Mouse (Mus musculus): ENCODE measurements around the gene Ptpro. TPM values are rescaled to one million over a fixed set of nuclear protein-coding genes. Genes with fewer than 3 reads are reported as not detected.

Ptpro gene
- polyA plus RNA-seq, 1 experiment = 2.7 TPM

- TF ChIP-seq POLR2A (IDR thresholded peaks at IDR 0.05; ENCODE audit: control insufficient read depth, extremely low read depth, insufficient read depth, low read length, poor library complexity) (no peak), CTCF (IDR thresholded peaks at IDR 0.05; ENCODE audit: borderline replicate concordance, control insufficient read depth, extremely low read depth, insufficient read depth, low read length, poor library complexity) (no peak)
- no peak for DNase-seq
- Histone ChIP-seq H3K36me3 (ENCODE audit: control insufficient read depth, insufficient read depth, low read length) (no peaks in the 10 kb centered on the region), H3K4me3 (ENCODE audit: control insufficient read depth, insufficient read depth, low read length) (no peak overlapping the region), H3K27ac (ENCODE audit: control insufficient read depth, insufficient read depth, low read length) (no peak overlapping the region), H3K4me1 (replicated peaks; ENCODE audit: control insufficient read depth, insufficient read depth, low read length) (no peaks in the 10 kb centered on the region), H3K27me3 (ENCODE audit: control insufficient read depth, insufficient read depth, low read length) (no peaks in the 10 kb centered on the region)
- 83% methylated on average over 2 of the region's 2 CpGs for WGBS
Observed at GRCm38 (mm10) chr6:137365637-137366036, 113.5 kb downstream of the Ptpro start.

GRCm38 (mm10) chr6:137370745-137371144 is 118.6 kb downstream of the Ptpro start:
- Histone ChIP-seq H3K27me3 (ENCODE audit: control insufficient read depth, insufficient read depth, low read length) (no peaks in the 10 kb centered on the region), H3K4me1 (replicated peaks; ENCODE audit: control insufficient read depth, insufficient read depth, low read length) (no peaks in the 10 kb centered on the region), H3K4me3 (ENCODE audit: control insufficient read depth, insufficient read depth, low read length) (no peak overlapping the region), H3K36me3 (ENCODE audit: control insufficient read depth, insufficient read depth, low read length) (no peaks in the 10 kb centered on the region), H3K27ac (ENCODE audit: control insufficient read depth, insufficient read depth, low read length) (no peak overlapping the region)
- WGBS = 63% methylated on average over 8 of the region's 8 CpGs
- TF ChIP-seq POLR2A (IDR thresholded peaks at IDR 0.05; ENCODE audit: control insufficient read depth, extremely low read depth, insufficient read depth, low read length, poor library complexity) (no peak), CTCF (IDR thresholded peaks at IDR 0.05; ENCODE audit: borderline replicate concordance, control insufficient read depth, extremely low read depth, insufficient read depth, low read length, poor library complexity) (no peak)
- DNase-seq = no peak

GRCm38 (mm10) chr6:137371455-137371854 is 119.3 kb downstream of the Ptpro start:
- no peaks in the 10 kb centered on the region for H3K36me3 ChIP-seq (ENCODE audit: control insufficient read depth, insufficient read depth, low read length)
- no peak for DNase-seq
- TF ChIP-seq CTCF (IDR thresholded peaks at IDR 0.05; ENCODE audit: borderline replicate concordance, control insufficient read depth, extremely low read depth, insufficient read depth, low read length, poor library complexity) (no peak), POLR2A (IDR thresholded peaks at IDR 0.05; ENCODE audit: control insufficient read depth, extremely low read depth, insufficient read depth, low read length, poor library complexity) (no peak)
- H3K4me3 ChIP-seq (ENCODE audit: control insufficient read depth, insufficient read depth, low read length) = no peak overlapping the region
- H3K27me3 ChIP-seq (ENCODE audit: control insufficient read depth, insufficient read depth, low read length) = no peaks in the 10 kb centered on the region
- WGBS = 66% methylated on average over 6 of the region's 6 CpGs
- no peak overlapping the region for H3K27ac ChIP-seq (ENCODE audit: control insufficient read depth, insufficient read depth, low read length)
- no peaks in the 10 kb centered on the region for H3K4me1 ChIP-seq (replicated peaks; ENCODE audit: control insufficient read depth, insufficient read depth, low read length)

GRCm38 (mm10) chr6:137373920-137374319 is 121.8 kb downstream of the Ptpro start:
- WGBS = 41% methylated on average over 6 of the region's 6 CpGs
- Histone ChIP-seq H3K27me3 (ENCODE audit: control insufficient read depth, insufficient read depth, low read length) (no peaks in the 10 kb centered on the region), H3K36me3 (ENCODE audit: control insufficient read depth, insufficient read depth, low read length) (no peaks in the 10 kb centered on the region), H3K27ac (ENCODE audit: control insufficient read depth, insufficient read depth, low read length) (no peak overlapping the region), H3K4me1 (replicated peaks; ENCODE audit: control insufficient read depth, insufficient read depth, low read length) (no peaks in the 10 kb centered on the region), H3K4me3 (ENCODE audit: control insufficient read depth, insufficient read depth, low read length) (no peak overlapping the region)
- TF ChIP-seq POLR2A (IDR thresholded peaks at IDR 0.05; ENCODE audit: control insufficient read depth, extremely low read depth, insufficient read depth, low read length, poor library complexity) (no peak), CTCF (IDR thresholded peaks at IDR 0.05; ENCODE audit: borderline replicate concordance, control insufficient read depth, extremely low read depth, insufficient read depth, low read length, poor library complexity) (no peak)
- DNase-seq = no peak

GRCm38 (mm10) chr6:137382546-137382945 is 130.4 kb downstream of the Ptpro start:
- no peaks in the 10 kb centered on the region for H3K36me3 ChIP-seq (ENCODE audit: control insufficient read depth, insufficient read depth, low read length)
- no peaks in the 10 kb centered on the region for H3K27me3 ChIP-seq (ENCODE audit: control insufficient read depth, insufficient read depth, low read length)
- H3K4me3 ChIP-seq (ENCODE audit: control insufficient read depth, insufficient read depth, low read length) = no peak overlapping the region
- WGBS = 77% methylated on average over 9 of the region's 9 CpGs
- no peak for DNase-seq
- H3K4me1 ChIP-seq (replicated peaks; ENCODE audit: control insufficient read depth, insufficient read depth, low read length) = no peaks in the 10 kb centered on the region
- no peak for TF ChIP-seq CTCF (IDR thresholded peaks at IDR 0.05; ENCODE audit: borderline replicate concordance, control insufficient read depth, extremely low read depth, insufficient read depth, low read length, poor library complexity)
- no peak for TF ChIP-seq POLR2A (IDR thresholded peaks at IDR 0.05; ENCODE audit: control insufficient read depth, extremely low read depth, insufficient read depth, low read length, poor library complexity)
- no peak overlapping the region for H3K27ac ChIP-seq (ENCODE audit: control insufficient read depth, insufficient read depth, low read length)

- TF ChIP-seq CTCF (IDR thresholded peaks at IDR 0.05; ENCODE audit: borderline replicate concordance, control insufficient read depth, extremely low read depth, insufficient read depth, low read length, poor library complexity) (no peak), POLR2A (IDR thresholded peaks at IDR 0.05; ENCODE audit: control insufficient read depth, extremely low read depth, insufficient read depth, low read length, poor library complexity) (no peak)
- H3K27ac ChIP-seq (ENCODE audit: control insufficient read depth, insufficient read depth, low read length) = no peak overlapping the region
- no peak overlapping the region for H3K4me3 ChIP-seq (ENCODE audit: control insufficient read depth, insufficient read depth, low read length)
- no peaks in the 10 kb centered on the region for H3K4me1 ChIP-seq (replicated peaks; ENCODE audit: control insufficient read depth, insufficient read depth, low read length)
- 60% methylated on average over 4 of the region's 4 CpGs for WGBS
- no peaks in the 10 kb centered on the region for H3K27me3 ChIP-seq (ENCODE audit: control insufficient read depth, insufficient read depth, low read length)
- DNase-seq = no peak
- H3K36me3 ChIP-seq (ENCODE audit: control insufficient read depth, insufficient read depth, low read length) = no peaks in the 10 kb centered on the region
Observed at GRCm38 (mm10) chr6:137386344-137386743, 134.2 kb downstream of the Ptpro start.

GRCm38 (mm10) chr6:137386935-137387334 is 134.8 kb downstream of the Ptpro start:
- Histone ChIP-seq H3K36me3 (ENCODE audit: control insufficient read depth, insufficient read depth, low read length) (no peaks in the 10 kb centered on the region), H3K27me3 (ENCODE audit: control insufficient read depth, insufficient read depth, low read length) (no peaks in the 10 kb centered on the region), H3K4me3 (ENCODE audit: control insufficient read depth, insufficient read depth, low read length) (no peak overlapping the region), H3K27ac (ENCODE audit: control insufficient read depth, insufficient read depth, low read length) (no peak overlapping the region), H3K4me1 (replicated peaks; ENCODE audit: control insufficient read depth, insufficient read depth, low read length) (no peaks in the 10 kb centered on the region)
- TF ChIP-seq CTCF (IDR thresholded peaks at IDR 0.05; ENCODE audit: borderline replicate concordance, control insufficient read depth, extremely low read depth, insufficient read depth, low read length, poor library complexity) (no peak), POLR2A (IDR thresholded peaks at IDR 0.05; ENCODE audit: control insufficient read depth, extremely low read depth, insufficient read depth, low read length, poor library complexity) (no peak)
- DNase-seq = no peak
- 71% methylated on average over 4 of the region's 4 CpGs for WGBS
